Mouse (Mus musculus): ENCODE measurements around the gene Spaca4. TPM values are rescaled to one million over a fixed set of nuclear protein-coding genes. Genes with fewer than 3 reads are reported as not detected.

Gene Spaca4
- polyA plus RNA-seq, 1 experiment from 2014 or later: 0.24 TPM

DNA sequence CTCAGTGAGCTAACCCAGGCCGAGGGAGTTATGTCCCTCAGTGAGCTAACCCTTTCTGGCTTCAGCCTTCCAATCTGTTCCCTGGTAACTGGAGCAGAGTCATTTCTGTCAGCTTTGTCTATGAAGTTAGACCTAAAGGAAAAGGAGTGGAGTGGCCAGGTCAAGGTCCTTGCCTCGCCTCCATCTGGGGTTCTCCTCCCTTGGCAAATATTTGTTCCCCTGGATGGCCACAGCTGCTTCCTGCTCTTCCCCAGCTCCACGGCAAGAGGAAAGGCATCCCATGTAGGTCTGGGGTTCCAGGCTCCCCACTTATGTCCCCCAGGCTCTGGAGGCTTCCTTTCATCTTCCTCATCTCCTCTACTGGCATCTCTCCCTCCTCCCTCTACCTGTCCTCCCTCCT, 2.0 kb upstream of the Spaca4 start:
- WGBS: 77% methylated on average over 3 of the region's 3 CpGs
- Histone ChIP-seq H3K27ac (replicated peaks) (no peak overlapping the region), H3K4me1 (peaks cover 13% of the 10 kb centered on the region), H3K36me3 (peaks cover 52% of the 10 kb centered on the region), H3K4me3 (replicated peaks) (no peak overlapping the region), H3K9me3 (replicated peaks) (no peaks in the 10 kb centered on the region), H3K4me2 (replicated peaks) (no peak overlapping the region), H3K27me3 (no peaks in the 10 kb centered on the region), H3K9ac (no peak overlapping the region)
- no peak for ATAC-seq (ENCODE audit: insufficient number of reproducible peaks, low FRiP score, low TSS enrichment, low read depth)

DNA sequence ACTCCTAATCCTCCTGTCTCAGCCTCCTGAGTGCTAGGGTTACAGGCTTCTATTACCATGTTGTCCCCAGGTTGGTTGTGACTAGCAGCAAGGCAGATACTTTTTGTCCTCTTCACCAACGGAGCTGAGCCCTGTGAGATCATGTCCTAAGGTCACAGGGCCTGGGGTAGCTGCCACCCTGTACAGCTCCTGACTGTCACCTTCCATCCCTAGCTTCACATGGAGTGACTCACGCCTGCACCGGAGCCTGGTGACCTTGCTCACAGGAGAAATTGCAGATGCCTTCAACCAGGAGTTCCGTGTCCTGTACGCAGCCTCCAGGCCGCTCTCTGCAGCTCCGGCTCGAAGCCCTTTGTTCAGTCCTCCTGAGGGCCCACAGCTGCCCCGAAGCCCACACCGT, 806 bp upstream of the Spaca4 start:
- Histone ChIP-seq H3K4me3 (replicated peaks) (no peak overlapping the region), H3K4me1 (peaks cover 13% of the 10 kb centered on the region), H3K9me3 (replicated peaks) (no peaks in the 10 kb centered on the region), H3K36me3 (peaks cover 64% of the 10 kb centered on the region), H3K9ac (no peak overlapping the region), H3K27me3 (no peaks in the 10 kb centered on the region), H3K4me2 (replicated peaks) (no peak overlapping the region), H3K27ac (replicated peaks) (no peak overlapping the region)
- no peak for ATAC-seq (ENCODE audit: insufficient number of reproducible peaks, low FRiP score, low TSS enrichment, low read depth)
- WGBS: 91% methylated on average over 10 of the region's 10 CpGs

DNA sequence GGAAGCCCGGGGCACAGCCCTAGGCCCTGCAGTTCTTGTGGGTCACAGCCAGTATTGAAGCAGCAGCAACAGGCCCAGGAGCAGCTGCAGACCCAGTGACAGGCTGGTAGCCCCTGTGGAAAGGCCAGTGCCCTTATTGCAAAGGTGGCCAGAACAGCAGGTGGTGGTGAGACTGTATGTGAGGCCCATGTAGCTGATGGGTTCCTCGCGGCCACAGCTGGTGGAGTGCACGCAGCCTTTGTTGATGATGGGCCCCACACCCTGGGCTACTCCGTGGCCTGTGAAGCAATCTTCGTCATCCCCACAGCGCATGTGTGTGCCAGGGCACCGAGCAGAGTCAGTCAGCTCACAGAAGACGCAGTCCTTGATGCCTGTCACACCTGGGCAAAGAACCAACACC, 462 bp downstream of the Spaca4 start:
- Histone ChIP-seq H3K9ac (no peak overlapping the region), H3K4me1 (peaks cover 2% of the 10 kb centered on the region), H3K4me2 (replicated peaks) (no peak overlapping the region), H3K9me3 (replicated peaks) (no peaks in the 10 kb centered on the region), H3K36me3 (peaks cover 75% of the 10 kb centered on the region), H3K27me3 (no peaks in the 10 kb centered on the region), H3K4me3 (replicated peaks) (no peak overlapping the region), H3K27ac (replicated peaks) (no peak overlapping the region)
- ATAC-seq (ENCODE audit: insufficient number of reproducible peaks, low FRiP score, low TSS enrichment, low read depth): no peak
- 89% methylated on average over 9 of the region's 9 CpGs for WGBS

DNA sequence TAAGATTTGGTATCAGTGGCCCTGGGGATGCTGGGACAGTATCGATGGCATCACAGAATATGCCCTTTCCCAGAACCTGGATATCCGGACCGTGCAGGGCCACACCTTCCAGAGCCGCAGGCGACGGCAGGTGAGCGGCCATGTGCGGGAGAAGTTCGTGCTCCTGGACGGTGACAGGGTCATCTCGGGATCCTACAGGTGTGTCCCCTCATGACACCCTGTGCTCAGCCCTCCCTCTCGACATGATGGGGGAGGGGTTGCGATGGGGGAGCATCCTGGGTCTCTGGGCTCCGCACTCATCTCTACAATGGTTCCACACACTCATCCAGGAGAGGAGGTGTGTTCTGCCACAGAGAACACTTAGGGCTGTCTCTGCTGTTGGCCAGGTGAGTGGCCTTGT, 1.8 kb downstream of the Spaca4 start:
- Histone ChIP-seq H3K9me3 (replicated peaks) (no peaks in the 10 kb centered on the region), H3K27me3 (no peaks in the 10 kb centered on the region), H3K4me2 (replicated peaks) (no peak overlapping the region), H3K36me3 (peaks cover 83% of the 10 kb centered on the region), H3K27ac (replicated peaks) (no peak overlapping the region), H3K9ac (no peak overlapping the region), H3K4me1 (peaks cover 15% of the 10 kb centered on the region), H3K4me3 (replicated peaks) (no peak overlapping the region)
- 90% methylated on average over 14 of the region's 14 CpGs for WGBS
- ATAC-seq (ENCODE audit: insufficient number of reproducible peaks, low FRiP score, low TSS enrichment, low read depth): no peak

DNA sequence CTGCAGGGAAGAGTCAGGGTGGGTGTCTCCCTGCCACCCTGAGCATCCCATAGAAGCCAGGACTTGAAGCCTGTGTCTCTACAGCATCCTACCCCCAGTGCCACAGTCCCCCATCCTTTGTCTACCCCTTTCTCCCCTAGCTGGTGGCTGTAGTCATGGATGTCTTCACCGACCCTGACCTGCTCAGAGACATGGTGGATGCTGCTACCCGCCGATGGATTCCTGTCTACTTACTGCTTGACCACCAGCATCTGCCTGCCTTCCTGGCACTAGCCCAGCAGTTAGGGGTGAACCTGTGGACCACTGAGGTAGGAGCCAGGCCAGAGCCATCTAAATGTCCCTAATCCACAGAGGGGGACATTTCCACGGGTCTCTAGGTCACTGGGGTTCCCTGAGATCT, 2.3 kb downstream of the Spaca4 start:
- H3K4me3 ChIP-seq (replicated peaks): no peak overlapping the region
- no peaks in the 10 kb centered on the region for H3K9me3 ChIP-seq (replicated peaks)
- H3K36me3 ChIP-seq: peaks cover 78% of the 10 kb centered on the region
- H3K4me2 ChIP-seq (replicated peaks): no peak overlapping the region
- no peak for ATAC-seq (ENCODE audit: insufficient number of reproducible peaks, low FRiP score, low TSS enrichment, low read depth)
- no peak overlapping the region for H3K27ac ChIP-seq (replicated peaks)
- H3K27me3 ChIP-seq: no peaks in the 10 kb centered on the region
- WGBS: 90% methylated on average over 4 of the region's 4 CpGs
- peaks cover 16% of the 10 kb centered on the region for H3K4me1 ChIP-seq
- no peak overlapping the region for H3K9ac ChIP-seq

GRCm38 (mm10) chr7:45722348-45722713, 3.3 kb downstream of the Spaca4 start:
- no peaks in the 10 kb centered on the region for H3K27me3 ChIP-seq
- 85% methylated on average over 13 of the region's 13 CpGs for WGBS
- no peak overlapping the region for H3K9ac ChIP-seq
- 0 out of 2 replicates have a peak overlapping the region, but pooled peaks have one; percentile 6 for H3K27ac ChIP-seq (replicated peaks)
- peaks cover 16% of the 10 kb centered on the region for H3K4me1 ChIP-seq
- peaks cover 74% of the 10 kb centered on the region for H3K36me3 ChIP-seq
- ATAC-seq (ENCODE audit: insufficient number of reproducible peaks, low FRiP score, low TSS enrichment, low read depth): no peak
- no peaks in the 10 kb centered on the region for H3K9me3 ChIP-seq (replicated peaks)
- no peak overlapping the region for H3K4me2 ChIP-seq (replicated peaks)
- no peak overlapping the region for H3K4me3 ChIP-seq (replicated peaks)

GRCm38 (mm10) chr7:45721642-45722347, 3.8 kb downstream of the Spaca4 start:
- Histone ChIP-seq H3K36me3 (peaks cover 70% of the 10 kb centered on the region), H3K9ac (no peak overlapping the region), H3K9me3 (replicated peaks) (no peaks in the 10 kb centered on the region), H3K27ac (replicated peaks) (0 out of 2 replicates have a peak overlapping the region, but pooled peaks have one; percentile 6), H3K4me2 (replicated peaks) (no peak overlapping the region), H3K27me3 (no peaks in the 10 kb centered on the region), H3K4me1 (peaks cover 20% of the 10 kb centered on the region), H3K4me3 (replicated peaks) (no peak overlapping the region)
- 60% methylated on average over 13 of the region's 13 CpGs for WGBS
- ATAC-seq (ENCODE audit: insufficient number of reproducible peaks, low FRiP score, low TSS enrichment, low read depth): no peak

DNA sequence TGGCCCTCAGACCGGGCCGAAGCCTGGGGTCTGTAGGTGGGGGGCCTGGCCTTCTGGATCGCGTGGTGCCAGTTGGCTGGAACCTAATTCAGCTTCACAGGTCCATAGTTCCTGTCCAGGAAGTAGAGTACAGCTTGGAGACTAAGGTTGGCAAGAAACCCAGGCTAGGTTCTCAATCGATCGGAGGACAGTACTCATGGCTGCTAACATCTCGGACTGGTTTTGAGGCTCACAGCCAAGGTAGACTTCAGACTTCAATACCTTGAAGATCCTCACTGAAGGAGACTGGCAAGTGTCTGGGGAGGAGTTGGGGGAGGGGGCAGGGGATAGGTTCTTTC, 4.4 kb downstream of the Spaca4 start:
- peaks cover 65% of the 10 kb centered on the region for H3K36me3 ChIP-seq
- no peak overlapping the region for H3K4me3 ChIP-seq (replicated peaks)
- peak overlapping the region; percentile 61; the same call in 1 of the 2 replicates for H3K27ac ChIP-seq (replicated peaks)

DNA sequence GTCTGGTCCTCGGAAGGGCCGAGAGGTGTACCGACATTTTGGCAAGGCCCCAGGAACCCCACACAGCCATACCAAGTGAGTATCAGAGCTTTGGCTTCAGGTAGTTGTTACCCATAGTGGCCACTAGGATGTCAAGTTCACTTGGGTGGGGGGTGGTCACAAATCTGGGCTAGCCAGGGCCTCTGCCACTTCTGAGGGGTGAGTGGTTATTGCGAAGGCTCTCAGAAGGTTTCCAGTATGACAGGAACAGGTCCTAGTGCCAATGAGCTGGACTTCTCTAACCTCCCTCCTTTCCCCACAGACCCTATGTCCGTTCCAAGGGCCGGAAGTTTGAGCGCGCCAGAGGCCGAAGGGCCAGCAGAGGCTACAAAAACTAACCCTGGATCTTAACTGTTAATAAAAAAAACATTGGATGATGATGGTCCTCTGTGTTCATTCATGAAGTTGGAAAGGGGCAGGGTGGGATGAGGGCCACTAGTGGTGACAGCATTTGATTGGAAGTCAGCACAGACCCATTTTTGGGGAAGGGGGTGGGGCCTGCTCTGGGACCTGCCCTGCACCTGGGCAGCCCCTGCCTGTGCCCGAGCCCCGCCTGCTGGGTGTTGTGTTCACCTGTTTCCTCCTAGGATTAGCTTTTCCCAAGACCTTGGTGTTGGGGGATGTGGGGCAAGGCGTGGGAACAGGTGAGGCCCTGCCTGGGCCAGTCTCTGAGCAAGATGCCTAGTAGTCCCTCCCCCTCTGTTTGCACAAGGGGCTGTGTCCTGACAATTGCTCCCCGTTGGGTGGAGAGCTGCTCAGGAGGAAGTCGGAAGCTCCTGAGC, 5.0 kb downstream of the Spaca4 start, which contains the start of gene Fam83e:
TSS of gene Fam83e (plus strand) at position 800 of the 821 bp plus-strand sequence.
- H3K27ac ChIP-seq (replicated peaks): peak within 1 kb of the TSS; percentile 61; the same call in 1 of the 2 replicates
- no peak within 1 kb of the TSS for H3K4me2 ChIP-seq (replicated peaks)
- H3K4me1 ChIP-seq: peaks cover 32% of the 10 kb centered on the region
- no peak within 1 kb of the TSS for H3K9ac ChIP-seq
- peaks cover 60% of the 10 kb centered on the region for H3K36me3 ChIP-seq
- no peak for ATAC-seq (ENCODE audit: insufficient number of reproducible peaks, low FRiP score, low TSS enrichment, low read depth)
- H3K4me3 ChIP-seq (replicated peaks): no peak within 1 kb of the TSS
- 79% methylated on average over 14 of the region's 14 CpGs for WGBS
- no peaks in the 10 kb centered on the region for H3K27me3 ChIP-seq
- no peaks in the 10 kb centered on the region for H3K9me3 ChIP-seq (replicated peaks)

More for the DNA sequence above, 4.4 kb downstream of the Spaca4 start:
- Histone ChIP-seq H3K9ac (no peak overlapping the region), H3K4me2 (replicated peaks) (no peak overlapping the region), H3K9me3 (replicated peaks) (no peaks in the 10 kb centered on the region), H3K27me3 (no peaks in the 10 kb centered on the region), H3K4me1 (peaks cover 26% of the 10 kb centered on the region)
- 82% methylated on average over 7 of the region's 7 CpGs for WGBS
- no peak for ATAC-seq (ENCODE audit: insufficient number of reproducible peaks, low FRiP score, low TSS enrichment, low read depth)

DNA sequence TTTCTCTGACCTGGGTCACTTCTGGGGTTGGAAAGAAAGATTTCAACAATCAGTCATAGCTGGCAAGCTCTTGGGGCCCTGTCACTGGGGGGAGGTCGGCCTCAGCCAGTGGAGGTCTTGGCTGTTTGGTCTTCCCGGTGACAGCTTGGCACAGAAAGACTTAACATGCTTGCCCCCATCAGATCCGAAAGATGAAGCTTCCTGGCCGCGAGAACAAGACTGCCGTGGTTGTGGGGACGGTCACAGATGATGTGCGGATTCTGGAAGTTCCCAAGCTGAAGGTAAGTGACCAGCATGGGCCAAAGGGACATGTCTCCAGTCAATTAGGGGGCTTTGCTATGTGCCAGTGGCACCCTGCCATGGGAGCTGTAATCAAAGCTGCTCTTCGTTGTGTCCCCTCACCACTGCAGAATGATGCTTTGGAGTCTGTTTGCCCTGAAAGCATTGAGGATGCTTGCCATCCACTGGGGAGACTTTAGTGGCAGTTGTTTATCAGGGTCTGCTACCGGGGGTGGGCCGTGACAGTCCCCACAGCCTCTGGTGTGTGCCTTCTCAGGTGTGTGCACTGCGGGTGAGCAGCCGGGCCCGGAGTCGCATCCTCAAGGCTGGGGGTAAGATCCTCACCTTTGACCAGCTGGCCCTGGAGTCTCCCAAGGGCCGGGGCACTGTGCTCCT, 5.7 kb downstream of the Spaca4 start:
- Histone ChIP-seq H3K4me2 (replicated peaks) (peak overlapping the region; percentile 91), H3K27ac (replicated peaks) (no peak overlapping the region), H3K9me3 (replicated peaks) (no peaks in the 10 kb centered on the region), H3K4me1 (peaks cover 35% of the 10 kb centered on the region), H3K27me3 (no peaks in the 10 kb centered on the region), H3K4me3 (replicated peaks) (peak overlapping the region; percentile 82), H3K9ac (peak overlapping the region; percentile 95; the same call in 1 of the 2 replicates), H3K36me3 (peaks cover 52% of the 10 kb centered on the region)
- ATAC-seq (ENCODE audit: insufficient number of reproducible peaks, low FRiP score, low TSS enrichment, low read depth): no peak
- WGBS: 90% methylated on average over 16 of the region's 16 CpGs

DNA sequence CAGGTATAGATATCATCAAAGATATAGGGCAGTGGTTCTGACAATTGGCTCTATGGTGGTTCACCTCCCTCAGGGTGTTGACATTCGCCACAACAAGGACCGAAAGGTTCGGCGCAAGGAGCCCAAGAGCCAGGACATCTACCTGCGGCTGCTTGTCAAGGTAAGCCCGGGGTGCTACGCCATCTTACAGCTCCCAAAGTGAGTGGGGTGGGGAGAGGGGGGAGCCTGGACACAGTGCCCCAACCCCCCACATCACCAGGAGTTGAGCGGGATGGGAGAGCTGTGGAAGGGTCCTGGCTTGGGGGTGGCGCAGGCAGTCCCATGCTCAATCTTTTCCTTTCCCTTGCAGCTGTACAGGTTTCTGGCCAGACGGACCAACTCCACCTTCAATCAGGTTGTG, 6.4 kb downstream of the Spaca4 start:
- Histone ChIP-seq H3K27me3 (no peaks in the 10 kb centered on the region), H3K9me3 (replicated peaks) (no peaks in the 10 kb centered on the region), H3K4me3 (replicated peaks) (peak overlapping the region; percentile 82), H3K36me3 (peaks cover 45% of the 10 kb centered on the region), H3K27ac (replicated peaks) (no peak overlapping the region), H3K4me2 (replicated peaks) (peak overlapping the region; percentile 91), H3K9ac (peak overlapping the region; percentile 95), H3K4me1 (peaks cover 42% of the 10 kb centered on the region)
- no peak for ATAC-seq (ENCODE audit: insufficient number of reproducible peaks, low FRiP score, low TSS enrichment, low read depth)
- 74% methylated on average over 10 of the region's 10 CpGs for WGBS
